Mouse (Mus musculus): ENCODE measurements around the gene Cacna1b. TPM values are rescaled to one million over a fixed set of nuclear protein-coding genes. Genes with fewer than 3 reads are reported as not detected.

The Cacna1b gene
- polyA plus RNA-seq, 1 experiment, result not detected

DNA sequence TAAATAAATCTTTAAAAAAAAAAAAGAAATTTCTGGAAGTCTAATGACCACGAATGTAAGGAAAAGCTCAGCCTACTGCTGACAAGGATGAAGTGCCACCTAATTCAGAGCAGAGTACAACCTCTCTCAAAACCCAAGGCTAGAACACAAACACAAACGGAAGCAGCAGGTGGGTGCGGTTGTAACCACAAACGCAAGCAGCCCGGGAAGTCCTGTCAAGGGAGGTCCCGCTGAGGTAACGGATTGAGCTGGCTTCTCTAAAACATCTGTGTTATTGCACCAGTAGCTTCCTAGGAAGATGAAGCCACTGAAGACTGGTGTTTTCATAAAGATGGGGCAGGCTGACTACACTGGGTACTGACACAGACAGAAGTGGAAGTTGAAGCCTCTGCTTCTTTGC, 15.1 kb downstream of the Cacna1b start:
- WGBS, result 74% methylated on average over 7 of the region's 7 CpGs
- no peak overlapping the region for H3K4me3 ChIP-seq (ENCODE audit: insufficient read depth, low read depth, low read length)
- H3K27ac ChIP-seq (ENCODE audit: insufficient read depth, low read depth, low read length), result no peak overlapping the region
- TF ChIP-seq CTCF (IDR thresholded peaks at IDR 0.05; ENCODE audit: insufficient read depth, low read depth, low read length) (no peak), POLR2A (IDR thresholded peaks at IDR 0.05; ENCODE audit: insufficient read depth, low read depth, low read length) (no peak)
- H3K4me1 ChIP-seq (ENCODE audit: control insufficient read depth, insufficient read depth, low read length), result peaks cover 11% of the 10 kb centered on the region

DNA sequence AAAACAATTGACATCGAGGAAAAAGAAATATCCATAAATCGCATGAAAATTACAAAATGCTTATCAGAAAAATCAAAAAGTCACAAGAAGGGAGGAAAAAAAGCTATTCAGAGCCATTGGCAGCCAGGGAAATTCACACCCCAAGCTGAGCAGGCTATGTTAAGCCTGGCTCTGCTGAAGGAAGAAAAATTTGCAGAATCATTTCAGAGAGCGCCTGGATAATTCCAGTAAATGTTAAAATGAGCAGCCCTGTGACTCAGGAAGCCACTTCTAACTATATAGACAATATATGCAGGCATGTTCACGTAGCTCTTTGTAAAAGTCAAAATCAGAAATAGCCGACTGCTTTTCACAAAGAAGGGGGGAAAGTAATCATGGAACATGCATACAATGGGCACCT, 23.3 kb downstream of the Cacna1b start:
- TF ChIP-seq POLR2A (IDR thresholded peaks at IDR 0.05; ENCODE audit: insufficient read depth, low read depth, low read length) (no peak), CTCF (IDR thresholded peaks at IDR 0.05; ENCODE audit: insufficient read depth, low read depth, low read length) (no peak)
- H3K4me3 ChIP-seq (ENCODE audit: insufficient read depth, low read depth, low read length), result no peak overlapping the region
- peaks cover 12% of the 10 kb centered on the region for H3K4me1 ChIP-seq (ENCODE audit: control insufficient read depth, insufficient read depth, low read length)
- WGBS, result 80% methylated on average over 5 of the region's 5 CpGs
- H3K27ac ChIP-seq (ENCODE audit: insufficient read depth, low read depth, low read length), result no peak overlapping the region

DNA sequence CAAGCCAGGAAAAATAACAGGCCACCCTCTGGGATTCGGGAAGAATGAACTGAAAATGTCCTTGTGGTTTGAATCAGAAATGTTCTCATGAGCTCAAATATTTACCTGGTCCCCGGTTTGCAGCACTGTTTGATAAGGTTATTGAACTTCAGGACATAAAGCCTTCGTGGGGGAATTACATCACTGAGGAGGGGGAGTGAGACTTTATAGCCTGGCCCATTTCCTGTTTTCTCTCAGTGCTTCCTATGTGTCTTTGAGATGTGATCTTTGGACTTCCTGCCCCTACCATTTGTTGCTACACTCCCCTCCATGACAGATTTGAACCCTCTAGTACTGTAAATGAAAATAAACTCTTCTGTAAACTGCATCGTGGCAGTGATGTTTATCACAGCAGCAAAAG, 29.8 kb downstream of the Cacna1b start:
- Histone ChIP-seq H3K4me1 (ENCODE audit: control insufficient read depth, insufficient read depth, low read length) (peaks cover 3% of the 10 kb centered on the region; the same call in 1 of the 2 replicates), H3K27ac (ENCODE audit: insufficient read depth, low read depth, low read length) (no peak overlapping the region), H3K4me3 (ENCODE audit: insufficient read depth, low read depth, low read length) (no peak overlapping the region)
- WGBS, result 78% methylated on average over 4 of the region's 4 CpGs
- TF ChIP-seq CTCF (IDR thresholded peaks at IDR 0.05; ENCODE audit: insufficient read depth, low read depth, low read length) (no peak), POLR2A (IDR thresholded peaks at IDR 0.05; ENCODE audit: insufficient read depth, low read depth, low read length) (no peak)

DNA sequence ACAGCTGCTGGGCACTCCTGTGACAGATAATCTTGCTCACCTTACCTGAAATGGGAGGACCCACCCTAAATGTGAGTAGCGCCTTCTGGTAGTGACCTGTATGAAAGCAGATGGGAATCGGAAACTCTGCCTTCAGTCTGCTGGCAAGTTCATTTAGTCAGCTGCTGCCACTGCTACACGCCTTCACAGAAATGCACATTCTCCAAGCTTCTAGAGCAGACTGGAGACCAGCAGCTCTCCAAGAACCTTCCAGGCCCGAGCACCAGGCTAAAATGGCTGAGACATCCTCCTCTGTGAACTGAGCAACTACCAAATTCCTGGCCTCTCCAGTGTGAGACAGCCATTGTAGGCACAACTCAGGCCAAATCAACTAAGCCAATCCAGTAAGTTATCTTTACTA, 37.1 kb downstream of the Cacna1b start:
- Histone ChIP-seq H3K4me1 (ENCODE audit: control insufficient read depth, insufficient read depth, low read length) (no peaks in the 10 kb centered on the region), H3K4me3 (ENCODE audit: insufficient read depth, low read depth, low read length) (no peak overlapping the region), H3K27ac (ENCODE audit: insufficient read depth, low read depth, low read length) (no peak overlapping the region)
- TF ChIP-seq CTCF (IDR thresholded peaks at IDR 0.05; ENCODE audit: insufficient read depth, low read depth, low read length) (no peak), POLR2A (IDR thresholded peaks at IDR 0.05; ENCODE audit: insufficient read depth, low read depth, low read length) (no peak)
- 90% methylated on average over 4 of the region's 4 CpGs for WGBS

DNA sequence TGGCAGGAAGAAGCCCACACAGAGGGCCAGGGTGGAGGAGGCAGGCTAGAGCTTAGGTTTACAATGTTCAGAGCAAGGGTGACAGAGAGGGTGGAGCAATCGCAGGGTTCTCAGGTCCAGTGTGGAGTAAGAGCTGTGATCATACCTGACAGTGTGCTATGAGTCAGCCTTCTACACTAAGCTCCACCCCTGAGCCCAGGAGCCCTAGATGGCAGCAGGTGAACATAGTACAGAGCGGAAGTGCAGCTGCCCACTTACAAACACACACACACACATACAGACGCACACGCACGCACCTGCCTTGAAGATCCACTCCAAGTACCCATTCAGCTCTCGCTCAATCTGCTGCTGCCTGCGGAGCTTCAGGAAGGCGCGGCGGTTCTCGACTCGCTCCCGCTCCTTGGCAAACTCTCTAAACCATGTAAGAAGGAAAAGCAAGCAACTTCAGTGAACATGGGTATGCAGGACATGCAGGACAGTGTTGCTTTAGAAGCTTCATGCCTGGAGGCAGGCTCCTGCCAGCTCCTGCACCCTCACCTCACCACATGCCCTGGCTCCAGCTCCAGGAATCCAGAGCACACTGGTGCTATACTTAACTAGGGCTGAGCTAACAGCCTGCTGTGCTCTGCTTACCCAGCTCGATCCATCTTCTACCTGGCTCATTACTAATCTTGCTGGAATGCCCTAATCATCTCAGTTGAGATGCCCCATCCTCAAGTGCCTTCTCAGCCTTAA, 43.1 kb downstream of the Cacna1b start:
- Histone ChIP-seq H3K27ac (ENCODE audit: insufficient read depth, low read depth, low read length) (no peak overlapping the region), H3K4me1 (ENCODE audit: control insufficient read depth, insufficient read depth, low read length) (peaks cover 6% of the 10 kb centered on the region; the same call in 1 of the 2 replicates), H3K4me3 (ENCODE audit: insufficient read depth, low read depth, low read length) (no peak overlapping the region)
- WGBS, result 94% methylated on average over 14 of the region's 14 CpGs
- no peak for TF ChIP-seq CTCF (IDR thresholded peaks at IDR 0.05; ENCODE audit: insufficient read depth, low read depth, low read length)
- no peak for TF ChIP-seq POLR2A (IDR thresholded peaks at IDR 0.05; ENCODE audit: insufficient read depth, low read depth, low read length)

DNA sequence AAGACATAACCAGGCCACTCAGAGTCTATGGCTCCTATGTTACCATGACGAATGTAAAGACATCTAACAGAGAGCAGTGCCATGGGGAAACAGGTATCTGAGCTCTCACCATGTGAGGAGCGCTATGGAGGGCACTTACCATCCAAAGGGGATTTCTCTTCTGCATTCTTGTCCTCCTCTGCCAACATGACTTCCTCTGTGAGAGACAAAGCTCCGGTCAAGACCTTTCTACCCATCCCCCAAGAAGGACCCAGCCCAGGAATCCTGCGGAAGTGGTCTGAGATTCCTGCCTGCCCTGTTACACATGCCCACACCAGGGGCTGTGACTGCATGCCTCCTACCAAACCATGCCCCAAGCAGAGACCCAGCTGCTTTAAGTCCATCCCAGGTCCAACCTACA, 44.0 kb downstream of the Cacna1b start:
- H3K27ac ChIP-seq (ENCODE audit: insufficient read depth, low read depth, low read length), result no peak overlapping the region
- TF ChIP-seq CTCF (IDR thresholded peaks at IDR 0.05; ENCODE audit: insufficient read depth, low read depth, low read length) (no peak), POLR2A (IDR thresholded peaks at IDR 0.05; ENCODE audit: insufficient read depth, low read depth, low read length) (no peak)
- WGBS, result 80% methylated on average over 4 of the region's 4 CpGs

DNA sequence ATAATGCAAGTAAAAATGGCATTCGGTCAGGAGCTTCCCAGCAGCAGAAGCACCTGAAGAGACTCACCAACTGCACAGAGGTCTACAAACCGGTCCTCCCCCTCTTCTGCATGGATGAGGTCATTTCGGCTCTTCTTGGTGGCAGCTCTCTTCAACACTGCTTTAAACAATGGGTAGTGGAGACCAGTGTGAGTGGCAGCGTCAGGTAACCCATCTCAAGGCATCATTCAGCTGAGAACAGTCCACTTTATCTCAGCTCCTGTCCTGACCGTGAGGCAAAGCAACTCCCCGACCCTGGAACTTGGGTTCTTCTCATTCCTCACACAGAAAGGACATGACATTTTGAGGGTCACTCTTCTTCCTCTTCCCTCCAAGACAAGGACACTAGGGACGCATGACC, 45.0 kb downstream of the Cacna1b start:
- WGBS, result 92% methylated on average over 7 of the region's 7 CpGs
- peaks cover 6% of the 10 kb centered on the region; the same call in 1 of the 2 replicates for H3K4me1 ChIP-seq (ENCODE audit: control insufficient read depth, insufficient read depth, low read length)
- no peak overlapping the region for H3K27ac ChIP-seq (ENCODE audit: insufficient read depth, low read depth, low read length)
- TF ChIP-seq CTCF (IDR thresholded peaks at IDR 0.05; ENCODE audit: insufficient read depth, low read depth, low read length) (no peak), POLR2A (IDR thresholded peaks at IDR 0.05; ENCODE audit: insufficient read depth, low read depth, low read length) (no peak)
- no peak overlapping the region for H3K4me3 ChIP-seq (ENCODE audit: insufficient read depth, low read depth, low read length)

More for the DNA sequence above, 44.0 kb downstream of the Cacna1b start:
- Histone ChIP-seq H3K4me3 (ENCODE audit: insufficient read depth, low read depth, low read length) (no peak overlapping the region), H3K4me1 (ENCODE audit: control insufficient read depth, insufficient read depth, low read length) (peaks cover 6% of the 10 kb centered on the region; the same call in 1 of the 2 replicates)

DNA sequence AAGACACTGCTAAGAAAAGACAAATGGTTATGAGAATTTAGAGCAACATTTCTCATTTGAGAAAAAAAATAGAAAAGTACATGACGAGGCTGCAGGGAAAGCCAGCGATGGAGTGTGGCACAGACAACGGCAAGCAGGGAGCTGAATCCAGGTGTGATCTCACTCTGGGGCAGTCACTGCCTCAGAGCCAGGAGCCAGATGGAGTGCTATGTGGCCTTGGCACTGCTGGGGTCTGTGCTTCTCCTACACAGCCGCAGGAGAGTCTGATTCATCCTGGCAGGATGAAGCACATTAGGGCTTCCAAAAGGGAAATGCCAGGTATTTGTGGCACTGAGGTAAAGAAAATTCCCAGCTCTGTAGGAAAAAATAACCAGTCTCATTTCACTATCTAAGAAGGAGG, 45.5 kb downstream of the Cacna1b start:
- TF ChIP-seq CTCF (IDR thresholded peaks at IDR 0.05; ENCODE audit: insufficient read depth, low read depth, low read length) (no peak), POLR2A (IDR thresholded peaks at IDR 0.05; ENCODE audit: insufficient read depth, low read depth, low read length) (no peak)
- H3K4me3 ChIP-seq (ENCODE audit: insufficient read depth, low read depth, low read length), result no peak overlapping the region
- no peak overlapping the region for H3K27ac ChIP-seq (ENCODE audit: insufficient read depth, low read depth, low read length)
- peaks cover 6% of the 10 kb centered on the region; the same call in 1 of the 2 replicates for H3K4me1 ChIP-seq (ENCODE audit: control insufficient read depth, insufficient read depth, low read length)
- 80% methylated on average over 4 of the region's 4 CpGs for WGBS

DNA sequence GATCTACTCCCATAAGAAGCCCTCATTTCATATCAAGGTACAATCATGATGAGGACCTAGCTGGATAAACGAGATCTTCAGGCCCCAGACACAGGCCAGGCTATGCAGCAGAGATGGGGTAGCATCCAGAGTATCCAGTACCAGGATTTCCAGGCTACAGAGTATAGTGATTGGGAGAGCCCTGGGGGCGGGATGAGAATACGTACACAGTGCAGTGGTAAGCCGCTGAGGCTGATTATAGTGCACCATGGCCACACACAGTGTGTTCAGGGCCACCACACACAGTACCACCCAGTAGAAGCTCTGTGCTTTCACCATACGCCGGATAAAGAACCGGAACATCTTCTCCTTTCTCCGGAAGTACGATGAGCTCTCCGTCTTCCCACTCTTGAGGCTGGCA, 57.0 kb downstream of the Cacna1b start:
- H3K27ac ChIP-seq (ENCODE audit: insufficient read depth, low read depth, low read length), result no peak overlapping the region
- H3K4me1 ChIP-seq (ENCODE audit: control insufficient read depth, insufficient read depth, low read length), result no peaks in the 10 kb centered on the region
- TF ChIP-seq CTCF (IDR thresholded peaks at IDR 0.05; ENCODE audit: insufficient read depth, low read depth, low read length) (no peak), POLR2A (IDR thresholded peaks at IDR 0.05; ENCODE audit: insufficient read depth, low read depth, low read length) (no peak)
- WGBS, result 78% methylated on average over 10 of the region's 10 CpGs
- no peak overlapping the region for H3K4me3 ChIP-seq (ENCODE audit: insufficient read depth, low read depth, low read length)
